ENCODE assay signal across 8 mouse cellular contexts in the genomic region with DNA sequence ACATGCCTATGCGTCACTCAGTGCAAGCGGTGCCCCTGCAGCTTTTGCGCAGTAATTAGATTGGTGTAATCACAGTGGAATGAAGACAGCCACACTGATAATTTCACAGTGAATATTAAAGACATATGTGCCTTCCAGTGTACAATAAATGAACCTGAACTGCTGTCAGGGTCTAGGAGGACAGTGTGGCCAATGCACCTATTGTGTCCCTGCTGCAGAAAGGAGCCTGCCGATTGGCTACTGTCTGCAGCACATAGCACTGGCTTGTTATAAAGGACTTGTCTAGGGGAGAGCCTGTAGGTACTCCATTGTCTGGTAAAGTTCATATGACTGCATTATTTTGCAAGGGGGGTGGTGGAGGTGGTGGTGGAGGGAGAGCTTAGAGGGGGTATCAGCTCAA.
DNase-seq lines count a peak whose midpoint lies in the region; ATAC-seq and TF ChIP-seq lines count a peak whose summit lies in the region.
"Had no signal": no experiment of that assay in that cellular context is flagged by ENCODE, and none has a peak within 500 bp of the region (broad histone marks: within the 10 kb centered on the region; RNA-seq: fewer than 3 reads in every experiment).

No protein-coding gene starts in this region.

- no peaks in the 10 kb centered on the region for H3K27me3 ChIP-seq in forebrain, embryonic 13.5 days
- H3K27me3 ChIP-seq in neural tube, embryonic 14.5 days (ENCODE audit: control insufficient read depth, insufficient read depth, low read length), result no peaks in the 10 kb centered on the region
- no peaks in the 10 kb centered on the region for H3K27me3 ChIP-seq in kidney, adult 2 months (replicated peaks; ENCODE audit: control insufficient read depth, insufficient read depth, low read length)

- ATAC-seq in forebrain, embryonic 13.5 days, result peak; percentile 72
- peak; percentile 91 for ATAC-seq in neural tube, embryonic 14.5 days (ENCODE audit: low read depth)

- H3K36me3 ChIP-seq in forebrain, embryonic 13.5 days (ENCODE audit: poor library complexity, severe bottlenecking), result no peaks in the 10 kb centered on the region
- H3K36me3 ChIP-seq in neural tube, embryonic 14.5 days (ENCODE audit: control insufficient read depth, insufficient read depth, low read length), result no peaks in the 10 kb centered on the region
- no peaks in the 10 kb centered on the region for H3K36me3 ChIP-seq in kidney, adult 2 months (ENCODE audit: control insufficient read depth, insufficient read depth, low read length)

- H3K27ac ChIP-seq in forebrain, embryonic 13.5 days, result peak overlapping the region; percentile 99
- H3K27ac ChIP-seq in neural tube, embryonic 14.5 days (ENCODE audit: low read depth, low read length), result peak overlapping the region; percentile 96
- no peak overlapping the region for H3K27ac ChIP-seq in kidney, adult 2 months (ENCODE audit: insufficient read depth, low read depth, low read length)

- peak overlapping the region; percentile 63 for H3K4me2 ChIP-seq in forebrain, embryonic 13.5 days
- H3K4me2 ChIP-seq in neural tube, embryonic 14.5 days (ENCODE audit: low read depth, low read length), result peak overlapping the region; percentile 51

- no peak for TF ChIP-seq CTCF in kidney, adult 2 months (conservative IDR thresholded peaks at IDR 0.05; ENCODE audit: insufficient read depth, insufficient read length, low read depth, low read length)

- H3K4me1 ChIP-seq in forebrain, embryonic 13.5 days, result peaks cover 40% of the 10 kb centered on the region
- H3K4me1 ChIP-seq in neural tube, embryonic 14.5 days (ENCODE audit: control insufficient read depth, insufficient read depth, low read length), result 0 out of 2 replicates have a peak, but pooled peaks cover 6% of the 10 kb centered on the region
- H3K4me1 ChIP-seq in kidney, adult 2 months (ENCODE audit: control insufficient read depth, insufficient read depth, low read length), result no peaks in the 10 kb centered on the region

- TF ChIP-seq POLR2A in kidney, adult 2 months (IDR thresholded peaks at IDR 0.05; ENCODE audit: low read depth, low read length), result no peak

- H3K4me3 ChIP-seq in forebrain, embryonic 13.5 days, result peak overlapping the region; percentile 32
- peak overlapping the region; percentile 40 for H3K4me3 ChIP-seq in neural tube, embryonic 14.5 days (ENCODE audit: low read depth, low read length)
- no peak overlapping the region for H3K4me3 ChIP-seq in kidney, adult 2 months (ENCODE audit: insufficient read depth, low read depth, low read length)

- peak; percentile 63 to 71 for DNase-seq in cerebellum, postnatal 10 days
- peak; percentile 45 for DNase-seq in layer of hippocampus, adult 9-11 months
- DNase-seq in kidney, postnatal 14 days, result no peak
- DNase-seq in kidney, adult 2 months, result no peak
- no peak for DNase-seq in heart, adult 9 months (ENCODE audit: low spot score in 2 of 2)
- DNase-seq: kidney, adult 18-20 months had no signal

- H3K9me3 ChIP-seq in forebrain, embryonic 13.5 days (replicated peaks), result no peaks in the 10 kb centered on the region
- H3K9me3 ChIP-seq in neural tube, embryonic 14.5 days (ENCODE audit: control insufficient read depth, low read length), result no peaks in the 10 kb centered on the region

- H3K9ac ChIP-seq in forebrain, embryonic 13.5 days, result peak overlapping the region; percentile 63
- peak overlapping the region; percentile 52 for H3K9ac ChIP-seq in neural tube, embryonic 14.5 days (replicated peaks; ENCODE audit: low read depth, low read length)

- 6% methylated on average over 4 of the region's 4 CpGs for WGBS in forebrain, embryonic 13.5 days
- 25% methylated on average over 4 of the region's 4 CpGs for WGBS in neural tube, embryonic 14.5 days
- 90% methylated on average over 4 of the region's 4 CpGs for WGBS in kidney, adult 2 months

Comparison
In these comparisons a context has a peak if more than half of its experiments do, and no peak if none do; other contexts are left out.
1. DNase-seq: peak in cerebellum, postnatal 10 days (2 of 2) and layer of hippocampus, adult 9-11 months (single experiment); none in kidney, postnatal 14 days (single experiment), kidney, adult 2 months (single experiment) and heart, adult 9 months (0 of 2).